Mouse (Mus musculus) erythroblast, embryonic 14.5 days (primary cell): ENCODE measurements around the gene Spon2. TPM values are rescaled to one million over a fixed set of nuclear protein-coding genes. Genes with fewer than 3 reads are reported as not detected.

Experiments used
- H3K27me3 ChIP-seq: 2 replicates; pipeline ENCODE4 v1.6.1; 2012; ENCODE audit warnings: inconsistent platforms; ENCODE audit not compliant: control insufficient read depth
- H3K36me3 ChIP-seq: 2 replicates; pipeline ENCODE4 v1.6.1; 2012; ENCODE audit warnings: mild to moderate bottlenecking, inconsistent platforms; ENCODE audit not compliant: control insufficient read depth
- H3K4me1 ChIP-seq: 2 replicates; pipeline ENCODE4 v1.6.1; 2012; ENCODE audit warnings: inconsistent platforms; ENCODE audit not compliant: control insufficient read depth
- H3K4me3 ChIP-seq: replicated peaks from 2 replicates; pipeline ENCODE3; 2012; ENCODE audit warnings: moderate library complexity, mild to moderate bottlenecking, inconsistent platforms
- H3K9me3 ChIP-seq: 2 replicates; pipeline ENCODE4 v1.6.1; 2012; ENCODE audit warnings: low read length, inconsistent platforms, mixed read lengths; ENCODE audit not compliant: control insufficient read depth
- GATA1 ChIP-seq: IDR thresholded peaks from 2 replicates; pipeline ENCODE4 v1.6.1; 2012; ENCODE audit warnings: low read length, inconsistent platforms, mixed read lengths
- TAL1 ChIP-seq: IDR thresholded peaks from 3 replicates; pipeline ENCODE4 v1.6.1; 2012; ENCODE audit warnings: low read length, inconsistent platforms, mixed read lengths
- polyA plus RNA-seq: library from polyadenylated mRNA; stranded (reverse); fragments of >175 nt; gene quantifications from 2 replicates; pipeline ENCODE4 v1.2.3, GENCODE M21; 2012

Spon2 gene
- polyA plus RNA-seq, 1 experiment = 0.05 TPM

DNA sequence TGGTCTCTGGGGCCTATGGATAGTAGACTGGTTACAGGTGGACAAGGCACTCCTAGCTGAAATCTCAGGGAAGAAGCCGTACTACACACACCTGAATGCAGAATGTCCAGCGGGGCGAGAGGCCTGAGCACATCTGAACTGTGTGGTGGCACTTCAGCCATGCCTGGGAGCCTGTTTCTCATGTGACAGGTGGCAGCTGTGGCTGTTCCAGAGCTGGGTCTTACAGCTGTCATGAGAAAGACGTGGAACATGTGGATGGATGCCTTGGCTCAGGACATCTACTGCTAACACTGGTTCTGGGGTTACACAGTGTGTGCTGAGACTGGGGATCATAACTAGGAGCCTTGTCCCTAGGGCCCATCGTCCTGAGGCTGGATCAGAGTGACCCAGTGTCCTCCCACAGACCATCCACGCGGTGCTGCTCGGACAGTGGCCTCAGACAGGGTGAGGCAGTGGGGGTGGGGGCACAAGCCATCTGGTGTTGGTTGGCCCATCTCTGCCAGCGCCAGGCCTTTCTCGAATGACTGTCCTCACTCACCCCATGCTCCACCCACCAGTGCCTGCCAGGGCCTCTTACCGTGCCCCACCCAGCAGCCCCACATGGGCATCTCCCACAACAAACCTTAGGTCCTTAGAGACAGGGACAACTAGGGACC, 19.5 kb upstream of the Spon2 start:
- H3K4me1 ChIP-seq = peaks cover 17% of the 10 kb centered on the region
- no peak for TF ChIP-seq TAL1
- TF ChIP-seq GATA1 = no peak
- H3K4me3 ChIP-seq = no peak overlapping the region

GRCm38 (mm10) chr5:33234391-33235031, 16.3 kb upstream of the Spon2 start:
- no peak overlapping the region for H3K4me3 ChIP-seq
- TF ChIP-seq GATA1 = no peak
- TF ChIP-seq TAL1 = no peak
- H3K4me1 ChIP-seq = peaks cover 17% of the 10 kb centered on the region
- H3K27me3 ChIP-seq = peaks cover 17% of the 10 kb centered on the region
- H3K9me3 ChIP-seq = no peaks in the 10 kb centered on the region
- H3K36me3 ChIP-seq = no peaks in the 10 kb centered on the region

More for the DNA sequence above, 19.5 kb upstream of the Spon2 start:
- Histone ChIP-seq H3K9me3 (no peaks in the 10 kb centered on the region), H3K27me3 (peaks cover 10% of the 10 kb centered on the region), H3K36me3 (peaks cover 6% of the 10 kb centered on the region)

DNA sequence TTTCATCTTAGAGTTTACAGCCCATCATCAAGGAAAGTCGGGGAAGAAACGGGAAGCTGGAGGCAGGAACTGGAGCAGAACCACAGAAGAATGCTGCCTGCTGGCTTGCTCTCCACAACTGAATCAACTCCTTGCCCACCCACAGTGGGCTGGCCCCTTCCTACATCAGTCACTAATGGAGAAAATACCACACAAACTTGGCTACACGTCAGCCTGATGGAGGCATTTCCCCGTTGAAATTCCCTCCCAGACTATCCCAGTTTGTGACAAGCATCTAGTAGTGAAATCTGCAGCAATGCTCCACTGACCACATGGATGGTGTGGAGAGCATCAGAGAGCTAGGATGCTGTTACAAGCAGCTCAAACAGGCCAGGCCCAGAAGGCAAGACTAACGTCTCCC, 14.5 kb upstream of the Spon2 start:
- TF ChIP-seq TAL1 (no peak), GATA1 (no peak)
- H3K9me3 ChIP-seq = no peaks in the 10 kb centered on the region
- no peak overlapping the region for H3K4me3 ChIP-seq
- peaks cover 19% of the 10 kb centered on the region for H3K27me3 ChIP-seq
- H3K36me3 ChIP-seq = no peaks in the 10 kb centered on the region
- H3K4me1 ChIP-seq = peaks cover 3% of the 10 kb centered on the region

DNA sequence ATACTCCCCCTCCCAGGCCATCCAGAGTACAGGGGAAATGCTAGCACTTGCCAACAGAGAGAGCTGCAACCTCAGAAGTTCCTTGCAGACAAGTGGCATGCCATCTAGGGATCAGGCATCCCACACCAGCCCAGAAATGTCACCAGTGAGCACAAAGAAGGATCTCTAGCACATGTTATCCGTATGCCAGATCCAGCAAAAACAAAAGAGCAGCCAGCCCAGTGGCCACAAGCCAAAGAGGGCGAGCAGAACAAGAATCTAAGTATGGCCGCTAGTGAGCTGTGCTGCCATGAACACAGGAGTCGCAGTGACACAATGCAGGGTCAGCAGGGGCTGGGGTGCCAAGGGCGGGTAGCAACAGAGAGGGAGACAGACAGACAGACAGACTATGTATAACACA, 12.0 kb upstream of the Spon2 start:
- Histone ChIP-seq H3K27me3 (peaks cover 19% of the 10 kb centered on the region), H3K36me3 (no peaks in the 10 kb centered on the region)
- no peak for TF ChIP-seq TAL1
- TF ChIP-seq GATA1 = no peak

DNA sequence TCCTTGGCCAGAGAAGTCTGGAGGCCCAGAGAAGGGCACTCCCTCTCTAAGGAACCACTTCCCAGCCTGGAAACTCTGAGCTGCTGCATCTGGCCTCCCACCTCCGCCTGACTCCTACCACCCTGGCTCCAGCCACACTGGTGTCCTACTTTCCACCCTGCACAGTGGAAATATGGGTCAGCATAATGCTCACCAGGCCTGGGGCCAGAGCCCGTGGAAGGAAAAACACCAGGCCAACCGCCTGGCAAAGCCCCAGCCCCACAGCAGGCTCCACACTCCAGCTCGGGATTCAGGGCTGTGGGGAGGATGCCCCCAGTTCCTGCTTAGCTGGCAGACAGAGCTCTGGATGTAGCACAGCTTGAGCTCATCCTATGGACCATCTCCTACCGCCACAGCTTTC, 10.2 kb upstream of the Spon2 start:
- no peak overlapping the region for H3K4me3 ChIP-seq
- no peaks in the 10 kb centered on the region for H3K36me3 ChIP-seq
- H3K4me1 ChIP-seq = peaks cover 17% of the 10 kb centered on the region
- peaks cover 14% of the 10 kb centered on the region for H3K27me3 ChIP-seq
- TF ChIP-seq GATA1 (no peak), TAL1 (no peak)
- no peaks in the 10 kb centered on the region for H3K9me3 ChIP-seq

More for the DNA sequence above, 12.0 kb upstream of the Spon2 start:
- peaks cover under 1% of the 10 kb centered on the region for H3K4me1 ChIP-seq
- no peaks in the 10 kb centered on the region for H3K9me3 ChIP-seq
- H3K4me3 ChIP-seq = no peak overlapping the region

DNA sequence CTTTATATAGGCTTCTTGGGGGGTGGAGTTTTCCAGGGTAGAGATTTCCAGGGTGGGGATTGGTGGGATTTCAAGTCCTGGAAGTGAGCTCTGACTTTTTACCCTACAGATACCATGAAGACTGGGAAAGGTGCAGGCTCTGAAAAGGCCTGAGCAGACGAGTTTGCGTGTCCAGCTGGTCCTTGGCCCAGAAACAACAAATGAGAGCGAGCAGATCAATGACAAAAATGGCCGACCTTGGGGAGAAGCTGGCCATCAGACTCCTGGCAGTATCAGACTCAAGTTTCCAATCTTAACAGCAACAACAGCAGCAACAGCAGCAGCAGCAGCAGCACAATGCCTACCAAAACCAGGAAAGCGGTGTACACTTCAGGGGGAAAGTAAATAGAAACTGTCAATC, 7.4 kb upstream of the Spon2 start:
- Histone ChIP-seq H3K36me3 (no peaks in the 10 kb centered on the region), H3K4me1 (peaks cover 21% of the 10 kb centered on the region), H3K27me3 (peaks cover 3% of the 10 kb centered on the region), H3K4me3 (no peak overlapping the region), H3K9me3 (no peaks in the 10 kb centered on the region)
- TF ChIP-seq TAL1 (no peak), GATA1 (no peak)

- Histone ChIP-seq H3K4me1 (peaks cover 33% of the 10 kb centered on the region), H3K27me3 (peaks cover 2% of the 10 kb centered on the region), H3K36me3 (no peaks in the 10 kb centered on the region), H3K9me3 (no peaks in the 10 kb centered on the region), H3K4me3 (no peak overlapping the region)
- TF ChIP-seq GATA1 = no peak
- no peak for TF ChIP-seq TAL1
Observed at GRCm38 (mm10) chr5:33224491-33224890, 6.2 kb upstream of the Spon2 start.

- H3K4me1 ChIP-seq = peaks cover 47% of the 10 kb centered on the region
- H3K9me3 ChIP-seq = no peaks in the 10 kb centered on the region
- no peaks in the 10 kb centered on the region; the same call in 1 of the 2 replicates for H3K27me3 ChIP-seq
- no peak; the same call in 1 of the 2 replicates for TF ChIP-seq GATA1
- TF ChIP-seq TAL1 = no peak
- H3K4me3 ChIP-seq = no peak overlapping the region
- no peaks in the 10 kb centered on the region for H3K36me3 ChIP-seq
Observed at GRCm38 (mm10) chr5:33222841-33223744, 4.8 kb upstream of the Spon2 start.

DNA sequence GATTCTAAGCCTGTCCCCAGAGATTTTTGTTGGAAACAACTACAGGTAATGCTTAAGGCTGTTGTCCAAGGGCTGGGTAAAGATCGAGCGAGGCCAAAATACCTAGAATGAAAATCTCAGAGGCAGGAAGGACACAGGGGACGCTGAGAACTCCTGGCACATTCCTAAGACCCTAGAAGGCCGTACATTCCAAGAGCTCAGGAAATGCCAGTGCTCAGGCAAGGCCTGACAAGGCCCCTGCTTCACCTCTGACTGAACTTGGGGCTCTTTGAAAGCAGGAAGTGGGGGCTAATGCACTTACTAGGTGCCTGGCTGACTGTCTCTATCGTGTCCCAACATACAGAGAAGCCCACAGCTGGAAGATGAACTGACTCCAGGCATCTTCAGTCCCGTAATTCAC, 4.1 kb upstream of the Spon2 start:
- peaks cover 54% of the 10 kb centered on the region for H3K4me1 ChIP-seq
- no peak for TF ChIP-seq TAL1
- no peak for TF ChIP-seq GATA1
- no peaks in the 10 kb centered on the region for H3K27me3 ChIP-seq
- no peaks in the 10 kb centered on the region for H3K36me3 ChIP-seq
- no peaks in the 10 kb centered on the region for H3K9me3 ChIP-seq
- no peak overlapping the region for H3K4me3 ChIP-seq
